8 mouse cellular contexts compared by ENCODE assay signal in genomic region chr3:97159509-97159850, GRCm38 (mm10). TPM values are rescaled to one million over a fixed set of nuclear protein-coding genes. Genes with fewer than 3 reads are reported as not detected.
A peak's percentile ranks its signal among the peaks of the same experiment; 100 is the strongest.
DNase-seq lines count a peak whose midpoint lies in the region; ATAC-seq and TF ChIP-seq lines count a peak whose summit lies in the region.

No protein-coding gene starts in this region.

- TF ChIP-seq POLR2A in MEL (IDR thresholded peaks at IDR 0.05; ENCODE audit: control insufficient read depth in 1 of 2, insufficient read depth in 1 of 2, low read depth in 1 of 2, low read length in 2 of 2, poor library complexity in 1 of 2) = no peak

- no peaks in the 10 kb centered on the region for H3K27me3 ChIP-seq in heart, postnatal 0 days (ENCODE audit: control insufficient read depth, insufficient read depth, low read length)
- H3K27me3 ChIP-seq in MEL (ENCODE audit: control insufficient read depth in 1 of 2, insufficient read depth in 2 of 2, low read length in 2 of 2) = no peaks in the 10 kb centered on the region
- H3K27me3 ChIP-seq in hindbrain, embryonic 12.5 days = no peaks in the 10 kb centered on the region
- no peaks in the 10 kb centered on the region for H3K27me3 ChIP-seq in midbrain, embryonic 10.5 days (ENCODE audit: low read depth, poor library complexity, severe bottlenecking)

- peaks cover 18% of the 10 kb centered on the region for H3K79me2 ChIP-seq in MEL (ENCODE audit: control insufficient read depth, insufficient read depth, low read length, poor library complexity)

- H3K36me3 ChIP-seq in heart, postnatal 0 days (replicated peaks; ENCODE audit: control insufficient read depth, insufficient read depth, low read length) = no peaks in the 10 kb centered on the region
- peaks cover 0 to 29% of the 10 kb centered on the region in 2 experiments; a peak in 2 of 4 replicates for H3K36me3 ChIP-seq in MEL (ENCODE audit: control insufficient read depth in 1 of 2, insufficient read depth in 2 of 2, low read length in 2 of 2)
- no peaks in the 10 kb centered on the region for H3K36me3 ChIP-seq in hindbrain, embryonic 12.5 days
- peaks cover 9% of the 10 kb centered on the region for H3K36me3 ChIP-seq in midbrain, embryonic 10.5 days

- 12% methylated on average over 6 of the region's 6 CpGs for WGBS in heart, postnatal 0 days
- 7% methylated on average over 6 of the region's 6 CpGs for WGBS in hindbrain, embryonic 12.5 days
- 9% methylated on average over 6 of the region's 6 CpGs for WGBS in midbrain, embryonic 10.5 days

- peak overlapping the region; percentile 63 for H3K9ac ChIP-seq in heart, postnatal 0 days (replicated peaks; ENCODE audit: low read depth, low read length)
- H3K9ac ChIP-seq in MEL (ENCODE audit: control insufficient read depth, low read depth, low read length, poor library complexity, severe bottlenecking) = peak overlapping the region; percentile 80
- peak overlapping the region; percentile 61 for H3K9ac ChIP-seq in hindbrain, embryonic 12.5 days

- H3K4me2 ChIP-seq in heart, postnatal 0 days (ENCODE audit: low read depth, low read length) = peak overlapping the region; percentile 86
- H3K4me2 ChIP-seq in hindbrain, embryonic 12.5 days (replicated peaks) = peak overlapping the region; percentile 74

- TF ChIP-seq EP300 in heart, postnatal 0 days (IDR thresholded peaks at IDR 0.05; ENCODE audit: low read depth) = no peak
- no peak for TF ChIP-seq EP300 in MEL (IDR thresholded peaks at IDR 0.05; ENCODE audit: low read depth in 1 of 2, low read length in 2 of 2)

- no peak for TF ChIP-seq CTCF in heart, postnatal 0 days (IDR thresholded peaks at IDR 0.05; ENCODE audit: low read depth)
- no peak for TF ChIP-seq CTCF in MEL (IDR thresholded peaks at IDR 0.05 in 2 of 3, conservative IDR thresholded peaks at IDR 0.05 in 1 of 3; ENCODE audit: control insufficient read depth in 1 of 3, insufficient read depth in 1 of 3, low read depth in 2 of 3, low read length in 3 of 3, poor library complexity in 1 of 3, severe bottlenecking in 1 of 3)

- H3K27ac ChIP-seq in heart, postnatal 0 days (ENCODE audit: low read depth) = peak overlapping the region; percentile 77
- no peak overlapping the region; the same call in 1 of the 2 replicates for H3K27ac ChIP-seq in MEL (ENCODE audit: control insufficient read depth, low read depth, low read length)
- no peak overlapping the region for H3K27ac ChIP-seq in hindbrain, embryonic 12.5 days
- peak overlapping the region; percentile 94 for H3K27ac ChIP-seq in midbrain, embryonic 10.5 days (replicated peaks)

- intact Hi-C loops in heart, postnatal 14 days (cut with DNase I) = loop anchor here (5.0 to 10.0 kb wide), 2 partner anchors 68 to 1245 kb away; no protein-coding TSS in a partner anchor

- H3K9me3 ChIP-seq in heart, postnatal 0 days (replicated peaks; ENCODE audit: control insufficient read depth, low read length) = no peaks in the 10 kb centered on the region
- no peaks in the 10 kb centered on the region for H3K9me3 ChIP-seq in MEL (replicated peaks; ENCODE audit: insufficient read depth, low read length)
- no peaks in the 10 kb centered on the region for H3K9me3 ChIP-seq in hindbrain, embryonic 12.5 days (replicated peaks)
- no peaks in the 10 kb centered on the region for H3K9me3 ChIP-seq in midbrain, embryonic 10.5 days (replicated peaks)

- no peak for ATAC-seq in heart, postnatal 0 days (ENCODE audit: insufficient read depth, low read depth)
- ATAC-seq in hindbrain, embryonic 12.5 days (ENCODE audit: low FRiP score) = no peak

- peaks cover 18% of the 10 kb centered on the region for H3K4me1 ChIP-seq in heart, postnatal 0 days (ENCODE audit: control insufficient read depth, insufficient read depth)
- H3K4me1 ChIP-seq in MEL (ENCODE audit: control insufficient read depth in 1 of 2, insufficient read depth in 2 of 2, low read length in 2 of 2) = peaks cover 7 to 28% of the 10 kb centered on the region in 2 experiments
- peaks cover 9% of the 10 kb centered on the region for H3K4me1 ChIP-seq in hindbrain, embryonic 12.5 days
- H3K4me1 ChIP-seq in midbrain, embryonic 10.5 days = peaks cover 30% of the 10 kb centered on the region

- DNase-seq in heart, postnatal 0 days (ENCODE audit: low spot score) = no peak
- DNase-seq in heart, postnatal 14 days = no peak
- no peak for DNase-seq in MEL (ENCODE audit: low read depth, low spot score)
- no peak for DNase-seq in midbrain, embryonic 10.5 days (ENCODE audit: low spot score)
- no peak for DNase-seq in right cerebral cortex, adult 2 months (ENCODE audit: low spot score in 2 of 2)
- DNase-seq in left cerebral cortex, adult 8-10 months (ENCODE audit: low spot score in 2 of 2) = no peak
- no peak for DNase-seq in adrenal gland, adult 18-20 months (ENCODE audit: low spot score in 2 of 2)

- H3K4me3 ChIP-seq in heart, postnatal 0 days (ENCODE audit: low read depth, low read length) = peak overlapping the region; percentile 75
- H3K4me3 ChIP-seq in MEL (ENCODE audit: control insufficient read depth in 1 of 2, insufficient read depth in 1 of 2, low read depth in 2 of 2, low read length in 2 of 2) = peak overlapping the region; percentile 83
- peak overlapping the region; percentile 70 for H3K4me3 ChIP-seq in hindbrain, embryonic 12.5 days
- H3K4me3 ChIP-seq in midbrain, embryonic 10.5 days = peak overlapping the region; percentile 78

- TF ChIP-seq RAD21 in MEL (IDR thresholded peaks at IDR 0.05; ENCODE audit: low read depth, low read length) = no peak

TF ChIP-seq in MEL, 35 proteins besides CTCF, POLR2A, EP300 and RAD21:
- TF ChIP-seq USF2 (IDR thresholded peaks at IDR 0.05; ENCODE audit: borderline replicate concordance in 1 of 2, insufficient read depth in 1 of 2, low read depth in 1 of 2, low read length in 2 of 2) (no peak), GABPA (IDR thresholded peaks at IDR 0.05; ENCODE audit: low read depth, low read length) (no peak), CHD1 (IDR thresholded peaks at IDR 0.05; ENCODE audit: low read depth, low read length) (0 out of 2 replicates have a peak, but pooled peaks have one; percentile 66), ELF1 (IDR thresholded peaks at IDR 0.05; ENCODE audit: low read depth, low read length) (0 out of 2 replicates have a peak, but pooled peaks have one; percentile 16), CHD2 (IDR thresholded peaks at IDR 0.05; ENCODE audit: low read length) (no peak), TAL1 (IDR thresholded peaks at IDR 0.05; ENCODE audit: low read length) (no peak)

RNA-seq across cellular contexts. Expression of gene Acp6, which starts 0.9 kb away (rescaled TPM):
- 29.4 and 57.5 TPM in 2 replicates for total RNA-seq in heart, postnatal 0 days (2014; rRNA removed; ENCODE audit: low replicate concordance)
- 46.3 and 47.5 TPM in 2 replicates for polyA plus RNA-seq in heart, postnatal 0 days (2015; fragmentation: Nextera tagmentation; extraction: Ambion mirVana)
- total RNA-seq in heart, postnatal 14 days (2021) = 10 to 100 TPM; 28.9 to 29.9 TPM
- total RNA-seq in MEL (2012; rRNA removed) = 27.7 and 34.4 TPM in 2 replicates
- polyA plus RNA-seq in MEL (2012; ENCODE audit: insufficient read depth in 1 of 2, insufficient read length in 2 of 2, low read depth in 1 of 2, low replicate concordance in 2 of 2, missing spikeins in 1 of 2) = 10 to 100 TPM in 1 of 2 experiments, not detected in 1; 66.9 TPM
- 21.5 and 21.6 TPM in 2 replicates for polyA plus RNA-seq in hindbrain, embryonic 12.5 days (2016; fragmentation: Nextera tagmentation; extraction: Ambion mirVana)
- 35.3 and 35.6 TPM in 2 replicates for polyA plus RNA-seq in midbrain, embryonic 10.5 days (2016; fragmentation: Nextera tagmentation; extraction: Ambion mirVana)
- 10 to 100 TPM; 23.2 to 35.5 (median 27.6) TPM for total RNA-seq in left cerebral cortex, adult 8-10 months (2022)
- total RNA-seq in adrenal gland, adult 18-20 months (2021) = 10 to 100 TPM; 37.6 to 46.8 TPM

Comparison
In these comparisons a context has a peak if more than half of its experiments do, and no peak if none do; other contexts are left out.
1. H3K27ac ChIP-seq: peak in heart, postnatal 0 days (single experiment) and midbrain, embryonic 10.5 days (single experiment); none in MEL (single experiment) and hindbrain, embryonic 12.5 days (single experiment).
2. Peak in every context shown above with its lines, with median percentiles within 50 percentile points of each other: H3K4me3 ChIP-seq and H3K9ac ChIP-seq.